Mouse (Mus musculus) ES-Bruce4 (cell line): Measurements from ENCODE around the gene Polr2h. TPM values are rescaled to one million over a fixed set of nuclear protein-coding genes. Genes with fewer than 3 reads are reported as not detected.

ENCODE experiments used
- H3K27ac ChIP-seq: 2 replicates; pipeline ENCODE4 v1.5.1; 2012; ENCODE audit warnings: low read length, inconsistent platforms; ENCODE audit not compliant: insufficient read depth
- H3K27me3 ChIP-seq: 2 replicates; pipeline ENCODE4 v1.6.1; 2012; ENCODE audit warnings: mild to moderate bottlenecking, low read length, inconsistent platforms; ENCODE audit not compliant: control insufficient read depth, poor library complexity, insufficient read depth, severe bottlenecking
- H3K36me3 ChIP-seq: 2 replicates; pipeline ENCODE4 v1.6.1; 2012; ENCODE audit warnings: inconsistent platforms, mild to moderate bottlenecking, low read length, moderate library complexity; ENCODE audit not compliant: control insufficient read depth, poor library complexity, insufficient read depth, severe bottlenecking
- H3K4me1 ChIP-seq: one replicate; pipeline ENCODE4 v1.8.1; 2011; ENCODE audit warnings: low read length; ENCODE audit not compliant: control insufficient read depth, insufficient read depth
- H3K4me3 ChIP-seq: 2 replicates; pipeline ENCODE4 v1.5.1; 2011; ENCODE audit warnings: low read depth, mild to moderate bottlenecking, low read length
- H3K9ac ChIP-seq: 2 replicates; pipeline ENCODE4 v1.6.1; 2012; ENCODE audit warnings: low read depth, mild to moderate bottlenecking, inconsistent platforms; ENCODE audit not compliant: poor library complexity, severe bottlenecking
- H3K9me3 ChIP-seq: replicated peaks from 2 replicates; pipeline ENCODE4 v1.6.1; 2012; ENCODE audit warnings: mild to moderate bottlenecking, low read length, inconsistent platforms; ENCODE audit not compliant: control insufficient read depth, poor library complexity, insufficient read depth, severe bottlenecking
- CTCF ChIP-seq: IDR thresholded peaks from one replicate; pipeline ENCODE4 v1.8.1; 2011; ENCODE audit warnings: low read depth, low read length
- EP300 ChIP-seq: IDR thresholded peaks from 2 replicates; pipeline ENCODE4 v1.6.1; 2011; ENCODE audit warnings: low read depth, low read length; ENCODE audit not compliant: insufficient read depth
- POLR2A ChIP-seq: IDR thresholded peaks from one replicate; pipeline ENCODE4 v1.8.1; 2011; ENCODE audit warnings: low read length; ENCODE audit not compliant: insufficient read depth
- polyA plus RNA-seq: library from polyadenylated mRNA; stranded (reverse); fragments of >200 nt; gene quantifications from 2 replicates; pipeline ENCODE4 v1.2.4, GENCODE M21; 2011; ENCODE audit warnings: low read depth; ENCODE audit not compliant: missing spikeins, insufficient read depth, insufficient read length

Polr2h gene
- polyA plus RNA-seq, 1 experiment: 90.6 TPM

DNA sequence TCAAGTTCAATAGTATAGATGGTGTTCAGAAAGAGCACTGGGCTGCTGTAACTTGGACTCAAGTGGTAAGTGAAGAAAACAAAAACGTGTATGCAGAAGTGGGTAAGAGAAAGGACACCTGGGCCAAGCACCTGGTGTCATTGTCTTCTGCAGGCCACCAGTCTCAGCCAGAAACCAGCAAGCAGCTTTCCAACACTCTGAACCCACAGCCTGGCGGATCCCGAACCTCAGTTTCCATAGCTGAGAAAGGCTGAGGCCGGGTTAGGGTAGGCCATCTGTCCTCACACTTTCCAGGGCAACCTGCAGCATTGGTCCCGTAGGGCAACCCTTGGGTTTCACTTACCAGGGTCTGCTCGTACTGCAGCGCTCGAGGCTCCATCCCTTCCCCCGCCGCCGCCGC is 1.9 kb upstream of the Polr2h start:
- peaks cover 5% of the 10 kb centered on the region for H3K4me1 ChIP-seq
- H3K9me3 ChIP-seq: no peaks in the 10 kb centered on the region
- no peaks in the 10 kb centered on the region for H3K27me3 ChIP-seq
- H3K36me3 ChIP-seq: peaks cover 12% of the 10 kb centered on the region
- peak overlapping the region; percentile 60 for H3K27ac ChIP-seq
- H3K9ac ChIP-seq: peak overlapping the region; percentile 77
- TF ChIP-seq CTCF (no peak), POLR2A (no peak), EP300 (no peak)
- H3K4me3 ChIP-seq: peak overlapping the region; percentile 97

DNA sequence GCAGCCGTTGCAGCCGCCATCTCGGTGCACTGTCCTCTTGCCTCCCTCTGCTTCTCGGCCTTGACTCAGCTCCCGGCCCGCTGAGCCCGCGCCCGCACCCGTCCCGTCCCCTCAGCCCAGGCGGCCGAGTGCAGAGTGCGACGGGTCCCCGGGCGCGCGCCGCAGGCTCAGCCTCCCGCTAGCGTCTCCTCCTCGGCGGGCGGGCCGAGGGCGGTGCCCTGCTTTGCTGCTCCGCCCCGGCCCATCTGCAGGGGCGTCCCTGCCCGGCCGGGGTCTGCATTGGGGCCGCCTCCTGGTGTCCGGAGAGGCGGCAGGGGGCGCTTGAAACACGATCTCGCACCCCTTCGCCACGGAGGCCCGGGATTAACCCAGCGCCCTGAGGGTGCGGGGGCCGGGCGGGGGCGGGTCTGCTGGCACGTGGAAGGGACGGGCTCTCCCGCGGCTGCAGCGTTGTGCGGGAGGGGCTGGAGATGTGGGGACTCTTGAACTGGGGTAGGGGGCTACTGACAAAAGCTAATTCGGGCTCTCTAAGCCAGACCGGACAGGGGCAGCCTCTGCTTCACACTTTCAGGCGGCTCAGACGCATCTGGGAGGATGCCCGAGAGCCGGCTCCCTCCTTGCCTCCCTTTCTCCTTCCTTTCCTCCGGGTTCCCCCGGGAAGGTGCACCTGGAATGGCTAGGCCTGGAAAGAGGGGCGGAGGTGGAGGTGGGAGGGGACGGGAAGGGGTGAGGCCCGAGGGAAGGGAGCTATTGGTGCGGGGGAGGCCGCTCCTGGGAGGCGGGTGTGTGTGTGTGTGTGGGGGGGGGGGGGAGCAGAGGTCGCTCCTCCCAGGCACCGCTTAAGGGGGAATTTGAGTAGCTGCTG is 1.3 kb upstream of the Polr2h start:
- H3K4me1 ChIP-seq: peaks cover 5% of the 10 kb centered on the region
- H3K9me3 ChIP-seq: no peaks in the 10 kb centered on the region
- H3K27me3 ChIP-seq: no peaks in the 10 kb centered on the region
- H3K9ac ChIP-seq: peak overlapping the region; percentile 77
- peaks cover 13% of the 10 kb centered on the region for H3K36me3 ChIP-seq
- peak overlapping the region; percentile 97 for H3K4me3 ChIP-seq
- TF ChIP-seq CTCF: peak; percentile 17
- TF ChIP-seq EP300: no peak
- peak; percentile 39 for TF ChIP-seq POLR2A
- peak overlapping the region; percentile 76 for H3K27ac ChIP-seq

DNA sequence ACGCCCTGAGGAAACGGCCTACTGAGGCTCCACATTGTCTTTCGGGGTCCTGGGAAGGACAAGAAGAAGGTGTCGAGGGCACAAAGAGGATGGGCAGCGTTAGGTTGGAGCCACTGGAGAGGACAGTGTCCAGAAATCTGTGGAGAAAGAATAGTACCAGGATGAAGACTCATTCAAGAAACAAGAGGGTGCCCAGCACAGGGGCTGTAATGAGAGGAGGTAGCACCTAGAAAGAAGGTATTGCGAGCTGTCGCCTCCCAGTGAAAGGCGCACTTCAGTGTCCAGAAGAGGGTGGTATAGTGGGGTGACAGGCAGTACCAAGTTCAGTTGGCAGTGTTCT is 654 bp upstream of the Polr2h start:
- Histone ChIP-seq H3K4me3 (peak overlapping the region; percentile 97), H3K27ac (peak overlapping the region; percentile 65), H3K36me3 (peaks cover 17% of the 10 kb centered on the region), H3K9me3 (no peaks in the 10 kb centered on the region), H3K9ac (peak overlapping the region; percentile 77), H3K27me3 (no peaks in the 10 kb centered on the region), H3K4me1 (peaks cover 5% of the 10 kb centered on the region)
- TF ChIP-seq CTCF: no peak
- no peak for TF ChIP-seq POLR2A
- no peak for TF ChIP-seq EP300

DNA sequence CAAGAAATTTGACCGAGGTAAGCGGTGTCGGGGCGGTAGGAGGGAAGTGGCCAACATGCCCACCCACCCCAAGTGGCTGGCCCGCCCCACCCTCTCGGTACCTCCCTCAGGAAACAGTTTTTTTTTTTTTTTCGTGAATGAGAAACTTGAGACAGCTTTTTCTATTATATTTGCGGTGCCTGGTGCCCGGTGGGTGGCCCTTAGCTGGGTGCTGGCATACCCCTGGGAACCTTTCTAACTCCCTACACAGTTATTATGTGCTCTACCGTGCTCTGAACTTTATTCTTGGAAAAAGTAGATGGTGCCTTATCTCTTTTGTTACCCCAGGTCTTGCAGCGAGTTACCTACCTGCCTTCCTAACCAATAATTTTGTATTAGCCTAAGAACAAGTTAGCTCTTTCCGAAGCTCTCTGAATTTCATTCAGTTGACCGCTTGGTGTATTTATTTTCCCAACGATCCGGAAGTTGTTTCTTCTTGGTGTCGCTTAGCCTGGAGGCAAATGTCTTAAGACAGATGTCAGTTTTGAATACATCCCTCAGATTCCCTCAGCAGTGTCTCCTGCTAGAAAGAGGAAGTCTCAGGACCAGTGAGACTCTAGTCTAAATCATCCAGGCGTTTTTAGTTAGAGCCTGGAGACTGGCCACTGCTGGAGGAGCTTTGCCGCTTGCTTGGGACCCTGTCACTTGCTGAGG is 659 bp downstream of the Polr2h start:
- TF ChIP-seq POLR2A (no peak), CTCF (no peak), EP300 (no peak)
- H3K27me3 ChIP-seq: no peaks in the 10 kb centered on the region
- H3K9me3 ChIP-seq: no peaks in the 10 kb centered on the region
- H3K4me1 ChIP-seq: peaks cover 5% of the 10 kb centered on the region
- H3K36me3 ChIP-seq: peaks cover 24% of the 10 kb centered on the region
- no peak overlapping the region; the same call in 1 of the 2 replicates for H3K27ac ChIP-seq
- H3K4me3 ChIP-seq: peak overlapping the region; percentile 95
- peak overlapping the region; percentile 84 for H3K9ac ChIP-seq

DNA sequence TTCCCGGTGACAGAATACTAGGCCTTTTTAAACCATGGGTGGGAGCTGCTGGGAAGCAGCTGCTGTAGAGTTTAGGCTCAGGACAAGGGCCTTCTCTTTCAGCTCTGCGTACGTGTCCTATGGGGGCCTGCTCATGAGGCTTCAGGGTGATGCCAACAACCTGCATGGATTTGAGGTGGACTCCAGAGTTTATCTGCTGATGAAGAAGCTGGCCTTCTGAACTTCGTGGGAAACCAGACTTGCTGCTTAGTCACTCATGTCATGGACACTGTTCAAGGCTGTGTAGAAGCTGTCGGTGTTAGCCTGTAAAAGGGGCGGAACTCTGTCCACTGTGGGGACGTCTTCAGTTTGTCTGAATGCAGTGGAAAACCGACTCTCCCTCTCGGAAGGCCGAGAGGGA is 4.3 kb downstream of the Polr2h start:
- no peaks in the 10 kb centered on the region for H3K4me1 ChIP-seq
- peaks cover 27% of the 10 kb centered on the region for H3K36me3 ChIP-seq
- no peak overlapping the region for H3K27ac ChIP-seq
- no peak overlapping the region for H3K4me3 ChIP-seq
- no peaks in the 10 kb centered on the region for H3K9me3 ChIP-seq
- H3K9ac ChIP-seq: no peak overlapping the region
- TF ChIP-seq POLR2A (no peak), EP300 (no peak), CTCF (no peak)
- no peaks in the 10 kb centered on the region for H3K27me3 ChIP-seq

DNA sequence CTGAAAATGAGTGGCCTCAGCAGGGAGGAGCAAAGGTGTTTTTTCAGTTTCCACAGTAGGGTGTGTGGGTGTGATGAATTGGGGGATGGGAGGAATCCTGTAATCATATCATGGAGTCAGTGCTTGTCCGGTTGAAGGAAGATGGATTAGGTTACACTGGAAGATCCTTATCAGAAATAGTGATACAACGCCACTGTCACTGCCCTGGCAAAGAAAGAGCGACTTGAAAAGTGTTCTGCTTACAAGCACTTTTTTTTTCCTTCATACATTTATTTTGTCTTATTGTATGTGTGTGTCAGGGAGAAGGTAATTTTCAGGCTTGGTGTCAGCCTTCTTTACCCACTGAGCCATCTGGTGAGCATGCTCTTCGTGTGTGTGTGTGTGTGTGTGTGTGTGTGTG is 5.3 kb downstream of the Polr2h start:
- Histone ChIP-seq H3K9me3 (no peaks in the 10 kb centered on the region), H3K9ac (no peak overlapping the region), H3K27me3 (no peaks in the 10 kb centered on the region), H3K4me3 (no peak overlapping the region), H3K36me3 (peaks cover 27% of the 10 kb centered on the region), H3K27ac (peak overlapping the region; percentile 63), H3K4me1 (no peaks in the 10 kb centered on the region)
- no peak for TF ChIP-seq EP300
- no peak for TF ChIP-seq CTCF
- no peak for TF ChIP-seq POLR2A
